Mouse (Mus musculus) heart, embryonic 10.5 days (tissue): ENCODE results near the gene Acsm5. TPM values are rescaled to one million over a fixed set of nuclear protein-coding genes. Genes with fewer than 3 reads are reported as not detected.
"Not testable (repeated sequence)": the region's sequence is repeated elsewhere in the genome, so short reads cannot be mapped to it uniquely, and the experiment has no call there.

ENCODE experiments used
- DNase-seq: peaks from one replicate; pipeline ENCODE4 v3.0.0-alpha.2; 2017; ENCODE audit warnings: low spot score
- H3K27ac ChIP-seq: fragments of 300-500 bp; sonication (generic); 2 replicates; pipeline ENCODE4 v1.5.1; 2016; ENCODE audit warnings: mild to moderate bottlenecking
- H3K27me3 ChIP-seq: fragments of 300-500 bp; sonication (generic); 2 replicates; pipeline ENCODE4 v1.6.1; 2016; ENCODE audit warnings: mild to moderate bottlenecking; ENCODE audit not compliant: poor library complexity, insufficient read depth, severe bottlenecking
- H3K36me3 ChIP-seq: fragments of 300-500 bp; sonication (generic); 2 replicates; pipeline ENCODE4 v1.6.1; 2016; ENCODE audit warnings: mild to moderate bottlenecking, moderate library complexity
- H3K4me1 ChIP-seq: fragments of 300-500 bp; sonication (generic); 2 replicates; pipeline ENCODE4 v1.6.1; 2016; ENCODE audit warnings: mild to moderate bottlenecking
- H3K4me3 ChIP-seq: fragments of 300-500 bp; sonication (generic); 2 replicates; pipeline ENCODE4 v1.5.1; 2016; ENCODE audit warnings: mild to moderate bottlenecking, moderate library complexity
- H3K9me3 ChIP-seq: fragments of 300-500 bp; sonication (generic); 2 replicates; pipeline ENCODE4 v1.6.1; 2016; ENCODE audit warnings: mild to moderate bottlenecking, moderate library complexity
- WGBS: fragments of 180-500 bp; shearing (Covaris S2); methylation state at CpG from one replicate; pipeline ENCODE4 v1.1.7; 2016; 5-methylcytosine and 5-hydroxymethylcytosine counted together
- polyA plus RNA-seq: library from polyadenylated mRNA; unstranded; fragments of >200 nt; fragmentation: Nextera tagmentation; extraction: Ambion mirVana; gene quantifications from 2 replicates; pipeline ENCODE4 v1.2.1, GENCODE M21; 2016

The Acsm5 gene
- polyA plus RNA-seq, 1 experiment from 2014 or later: not detected

- Histone ChIP-seq H3K4me1 (no peaks in the 10 kb centered on the region), H3K27me3 (no peaks in the 10 kb centered on the region), H3K9me3 (no peaks in the 10 kb centered on the region), H3K27ac (no peak overlapping the region), H3K36me3 (no peaks in the 10 kb centered on the region), H3K4me3 (no peak overlapping the region)
- WGBS: 77% methylated on average over 3 of the region's 3 CpGs
- DNase-seq: no peak
These were observed 41.2 kb downstream of the Acsm5 start for GRCm38 (mm10) chr7:119560452-119560835.

GRCm38 (mm10) chr7:119561441-119561840, 42.2 kb downstream of the Acsm5 start:
- H3K9me3 ChIP-seq: no peaks in the 10 kb centered on the region
- no peaks in the 10 kb centered on the region for H3K4me1 ChIP-seq
- no peaks in the 10 kb centered on the region for H3K27me3 ChIP-seq
- H3K27ac ChIP-seq: no peak overlapping the region
- no peak overlapping the region for H3K4me3 ChIP-seq
- no peaks in the 10 kb centered on the region for H3K36me3 ChIP-seq
- no peak for DNase-seq
- 47% methylated on average over 4 of the region's 4 CpGs for WGBS

- H3K36me3 ChIP-seq, H3K9me3 ChIP-seq, H3K4me1 ChIP-seq, H3K27ac ChIP-seq, DNase-seq, H3K4me3 ChIP-seq, H3K27me3 ChIP-seq: not testable (repeated sequence)
- WGBS: 75% methylated on average over 2 of the region's 2 CpGs
These were observed 43.2 kb downstream of the Acsm5 start for GRCm38 (mm10) chr7:119562476-119562875.

- Histone ChIP-seq H3K27me3 (no peaks in the 10 kb centered on the region), H3K4me3 (no peak overlapping the region), H3K36me3 (no peaks in the 10 kb centered on the region), H3K27ac (no peak overlapping the region), H3K4me1 (no peaks in the 10 kb centered on the region), H3K9me3 (no peaks in the 10 kb centered on the region)
- 78% methylated on average over 3 of the region's 3 CpGs for WGBS
- DNase-seq: no peak
These were observed 75.4 kb downstream of the Acsm5 start for GRCm38 (mm10) chr7:119594530-119595107.

Other genes with a start within 250 kb of the Acsm5 start
- gene Gp2, start 60.2 kb upstream of the Acsm5 start, polyA plus RNA-seq: not detected in 2 replicates
- 0.20 TPM in 1 of 2 replicates, not detected in the other for gene Umod, start 40.2 kb upstream of the Acsm5 start, polyA plus RNA-seq
- not detected in 2 replicates for gene Pdilt, start 4.0 kb downstream of the Acsm5 start, polyA plus RNA-seq
- gene Acsm2, start 34.9 kb downstream of the Acsm5 start, polyA plus RNA-seq: not detected in 2 replicates
- not detected in 2 replicates for gene Acsm1, start 87.6 kb downstream of the Acsm5 start, polyA plus RNA-seq
- not detected in 2 replicates for gene Acsm4, start 170.6 kb downstream of the Acsm5 start, polyA plus RNA-seq
- 69.8 and 80.6 TPM in 2 replicates for gene Thumpd1, start 201.3 kb downstream of the Acsm5 start, polyA plus RNA-seq
- 0.12 and 0.33 TPM in 2 replicates for gene Acsm3, start 241.5 kb downstream of the Acsm5 start, polyA plus RNA-seq